Mouse (Mus musculus) ES-Bruce4 (cell line): ENCODE measurements around the gene Fis1.

Experiments used
- CTCF ChIP-seq: IDR thresholded peaks from one replicate; pipeline ENCODE4 v1.8.1; 2011; ENCODE audit warnings: low read depth, low read length
- EP300 ChIP-seq: IDR thresholded peaks from 2 replicates; pipeline ENCODE4 v1.6.1; 2011; ENCODE audit warnings: low read depth, low read length; ENCODE audit not compliant: insufficient read depth
- POLR2A ChIP-seq: IDR thresholded peaks from one replicate; pipeline ENCODE4 v1.8.1; 2011; ENCODE audit warnings: low read length; ENCODE audit not compliant: insufficient read depth

GRCm38 (mm10) chr5:136979762-136980161 lies 26.7 kb downstream of the Fis1 start:
- TF ChIP-seq CTCF (no peak), POLR2A (no peak), EP300 (no peak)
